Mouse (Mus musculus): ENCODE measurements at regions not wholly inside any gene's neighbourhood (a gene's known extent, or its start where the extent isn't known, plus 50 kb on each side); places are given as distances from the start of the nearest gene placed in this dataset.
A peak's percentile ranks its signal among the peaks of the same experiment; 100 is the strongest.

GRCm38 (mm10) chr7:71706201-71706600, 354.9 kb upstream of the Gm10295 start:
- WGBS (ENCODE audit: insufficient replicate concordance) = 33% methylated on average over 3 of the region's 3 CpGs
- Histone ChIP-seq H3K27ac (ENCODE audit: low read depth, low read length) (0 out of 2 replicates have a peak overlapping the region, but pooled peaks have one; percentile 57), H3K27me3 (ENCODE audit: control insufficient read depth, insufficient read depth, low read length) (no peaks in the 10 kb centered on the region), H3K9me3 (replicated peaks; ENCODE audit: control insufficient read depth, low read length) (no peaks in the 10 kb centered on the region), H3K9ac (ENCODE audit: low read depth, low read length) (no peak overlapping the region), H3K36me3 (ENCODE audit: control insufficient read depth, insufficient read depth, low read length) (no peaks in the 10 kb centered on the region), H3K4me2 (peak overlapping the region; percentile 74), H3K4me3 (ENCODE audit: low read depth, low read length) (no peak overlapping the region), H3K4me1 (ENCODE audit: control insufficient read depth, insufficient read depth, low read length) (peaks cover 7% of the 10 kb centered on the region; the same call in 1 of the 2 replicates)
- no peak for ATAC-seq (replicated peaks; ENCODE audit: insufficient number of reproducible peaks, low FRiP score, low TSS enrichment)

- Histone ChIP-seq H3K27ac (ENCODE audit: low read depth, low read length) (peak overlapping the region; percentile 57), H3K4me3 (ENCODE audit: low read depth, low read length) (peak overlapping the region; percentile 49), H3K9ac (ENCODE audit: low read depth, low read length) (peak overlapping the region; percentile 75), H3K4me2 (peak overlapping the region; percentile 74), H3K36me3 (ENCODE audit: control insufficient read depth, insufficient read depth, low read length) (no peaks in the 10 kb centered on the region), H3K9me3 (replicated peaks; ENCODE audit: control insufficient read depth, low read length) (no peaks in the 10 kb centered on the region), H3K27me3 (ENCODE audit: control insufficient read depth, insufficient read depth, low read length) (no peaks in the 10 kb centered on the region), H3K4me1 (ENCODE audit: control insufficient read depth, insufficient read depth, low read length) (peaks cover 7% of the 10 kb centered on the region; the same call in 1 of the 2 replicates)
- peak; percentile 75 for ATAC-seq (replicated peaks; ENCODE audit: insufficient number of reproducible peaks, low FRiP score, low TSS enrichment)
- WGBS (ENCODE audit: insufficient replicate concordance) = under 1% methylated on average over 50 of the region's 59 CpGs
Measured at GRCm38 (mm10) chr7:71705426-71706050, 354.3 kb upstream of the Gm10295 start.

GRCm38 (mm10) chr7:71704661-71705240, 353.5 kb upstream of the Gm10295 start:
- no peaks in the 10 kb centered on the region for H3K9me3 ChIP-seq (replicated peaks; ENCODE audit: control insufficient read depth, low read length)
- peak overlapping the region; percentile 57 for H3K27ac ChIP-seq (ENCODE audit: low read depth, low read length)
- no peaks in the 10 kb centered on the region for H3K27me3 ChIP-seq (ENCODE audit: control insufficient read depth, insufficient read depth, low read length)
- H3K4me3 ChIP-seq (ENCODE audit: low read depth, low read length) = peak overlapping the region; percentile 49
- H3K4me2 ChIP-seq = peak overlapping the region; percentile 74
- ATAC-seq (replicated peaks; ENCODE audit: insufficient number of reproducible peaks, low FRiP score, low TSS enrichment) = no peak
- WGBS (ENCODE audit: insufficient replicate concordance) = 66% methylated on average over 4 of the region's 4 CpGs
- no peaks in the 10 kb centered on the region for H3K36me3 ChIP-seq (ENCODE audit: control insufficient read depth, insufficient read depth, low read length)
- H3K9ac ChIP-seq (ENCODE audit: low read depth, low read length) = no peak overlapping the region; the same call in 1 of the 2 replicates
- peaks cover 7% of the 10 kb centered on the region; the same call in 1 of the 2 replicates for H3K4me1 ChIP-seq (ENCODE audit: control insufficient read depth, insufficient read depth, low read length)

Data from heart, embryonic 11.5 days (tissue).